Mouse (Mus musculus) regulatory T cell (primary cell): ENCODE measurements around the gene Nfic.

Experiments
- in situ Hi-C: fragments of 300-600 bp; cut with MboI, MseI; formaldehyde crosslinking; loops from one replicate; pipeline ENCODE4 v1.15.1; 2025; ENCODE audit warnings: high pct_unique_total_duplicates

Gene Nfic

DNA sequence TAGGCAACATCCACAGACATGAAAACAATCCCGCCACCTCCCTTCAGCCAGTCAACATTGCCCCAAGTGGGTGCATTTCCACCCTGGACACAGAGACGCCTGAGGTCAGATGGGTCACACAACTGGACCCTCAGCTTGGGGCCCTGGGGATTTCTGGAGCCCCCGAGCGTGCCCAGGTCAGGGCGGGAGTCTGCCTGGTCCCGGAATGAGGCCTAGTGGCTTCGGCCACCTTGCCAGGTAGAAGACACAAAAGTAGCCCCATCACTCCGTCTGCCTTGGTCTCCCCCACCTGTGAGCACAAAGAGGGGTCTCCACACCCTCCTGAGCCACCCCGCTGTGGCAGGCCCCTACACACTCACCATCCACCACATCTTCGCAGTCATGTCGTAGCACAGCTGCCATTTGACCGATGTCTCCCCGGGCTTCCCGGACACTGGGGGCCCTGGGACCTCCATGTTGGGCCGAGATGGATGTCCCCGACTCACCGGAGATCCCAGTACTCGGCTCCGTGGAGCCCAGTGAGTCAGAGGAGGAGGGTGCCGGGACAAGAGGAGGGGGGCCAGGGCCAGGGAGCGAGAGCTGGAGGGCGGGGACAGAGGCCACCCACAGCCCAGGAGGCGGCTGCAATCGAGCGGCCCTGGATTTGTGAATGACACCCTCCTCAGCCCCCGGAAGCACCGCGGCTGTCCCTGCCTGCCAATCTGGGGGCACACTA is at the start of gene Nfic:
Nfic (minus strand) TSS at position 455 of the 715 bp plus-strand sequence.
- in situ Hi-C loops, result no loop called here

DNA sequence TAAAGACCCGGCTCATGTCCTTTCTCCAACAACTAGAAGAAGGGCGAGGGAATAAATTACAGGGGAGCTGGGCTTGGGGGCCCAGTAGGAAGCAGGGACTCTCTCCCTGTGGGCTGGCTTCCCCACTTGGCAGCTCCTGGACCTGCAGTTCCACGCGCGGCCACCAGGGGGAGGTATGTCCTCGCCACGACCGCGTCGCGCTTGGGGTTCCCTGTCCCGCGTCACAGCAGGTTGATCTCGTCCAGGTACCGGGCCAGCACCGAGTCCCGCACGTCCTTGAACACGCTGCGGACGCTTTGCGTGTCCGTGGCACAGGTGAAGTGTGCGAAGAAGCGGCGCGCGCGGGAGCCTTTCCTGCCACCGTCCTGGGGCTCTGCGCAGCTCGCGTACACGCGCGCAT is 47.2 kb upstream of the Nfic start:
- in situ Hi-C loops, result no loop called here

- in situ Hi-C loops, result no loop called here
Observed at GRCm38 (mm10) chr10:81501863-81502262, 46.4 kb upstream of the Nfic start.

- in situ Hi-C loops, result no loop called here
Observed at GRCm38 (mm10) chr10:81500032-81500431, 44.6 kb upstream of the Nfic start, which contains the start of gene S1pr4. S1pr4 (minus strand) TSS chr10:81500132.

DNA sequence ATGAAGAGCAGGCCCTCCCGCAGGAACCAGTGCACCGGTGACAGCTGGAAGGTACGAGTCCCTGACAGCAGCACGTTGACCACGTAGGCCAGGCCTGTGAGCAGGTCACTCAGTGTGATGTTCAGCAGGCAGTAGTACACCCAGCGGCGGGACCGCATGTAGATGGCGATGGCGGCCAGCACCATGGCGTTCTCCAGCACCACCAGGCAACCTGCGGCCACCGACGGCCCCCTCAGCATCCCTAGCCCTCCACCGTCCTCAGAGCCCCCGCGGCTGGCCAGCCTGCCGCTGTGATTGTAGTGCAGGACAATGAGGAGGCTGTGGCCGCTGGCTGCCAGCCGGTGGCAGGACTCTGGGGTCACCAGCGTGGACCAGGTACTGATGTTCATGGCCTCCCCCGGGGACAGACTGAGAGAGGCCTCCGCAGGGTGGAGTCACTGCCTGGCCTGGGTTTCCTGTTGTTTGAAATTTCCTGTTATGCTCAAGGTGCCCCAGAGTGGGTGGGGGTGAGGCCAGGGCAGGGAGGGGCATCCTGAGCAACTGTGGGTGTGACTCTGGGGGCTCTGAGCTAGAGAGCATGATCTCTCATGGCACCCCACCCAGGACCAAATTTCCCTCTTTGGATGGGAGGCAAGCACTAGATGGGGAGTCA is 43.9 kb upstream of the Nfic start:
- in situ Hi-C loops, result loop anchor here (5.0 kb wide), 1 partner anchor 33 kb away; no protein-coding TSS in a partner anchor

DNA sequence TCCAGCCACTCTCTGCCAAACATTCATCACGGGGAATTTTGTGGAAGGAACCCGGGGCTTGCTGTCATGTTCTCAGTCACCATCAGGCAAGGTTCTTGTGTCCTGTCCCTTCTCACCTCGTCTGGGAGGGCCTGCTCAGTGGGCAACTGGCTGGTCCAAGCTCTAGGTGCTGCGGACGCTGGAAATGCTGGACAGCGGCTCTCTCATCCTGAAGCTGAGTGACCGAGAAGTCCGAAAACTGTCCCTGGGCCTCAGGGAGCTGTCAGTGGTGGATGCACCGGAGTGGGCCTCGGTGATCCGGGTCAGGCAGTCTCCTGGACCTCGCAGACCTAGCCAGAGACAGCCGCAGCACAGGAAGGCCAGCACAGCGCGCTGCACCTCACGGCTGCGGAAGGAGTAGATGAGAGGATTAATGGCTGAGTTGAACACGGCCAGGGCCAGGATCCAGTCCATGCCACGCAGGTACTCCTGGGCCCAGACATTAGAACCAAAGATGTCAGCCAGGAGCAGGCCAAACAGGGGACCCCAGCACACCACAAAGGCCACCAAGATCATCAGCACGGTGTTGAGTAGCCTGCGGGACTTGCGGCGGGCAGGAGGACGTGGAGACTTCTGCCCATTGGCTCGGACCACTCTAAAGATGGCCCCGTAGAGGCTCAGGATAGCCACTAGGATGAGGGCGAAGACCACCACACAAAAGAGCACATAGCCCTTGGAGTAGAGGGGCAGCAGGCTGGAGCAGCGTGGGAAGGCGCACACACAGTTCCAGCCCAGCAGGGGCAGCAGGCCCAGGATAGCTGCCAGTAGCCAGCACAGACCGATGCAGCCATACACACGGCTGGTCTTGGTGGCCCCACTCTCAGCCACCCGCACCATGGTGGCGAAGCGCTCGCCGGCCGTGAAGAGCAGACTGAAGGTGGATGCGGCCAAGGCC is 43.1 kb upstream of the Nfic start:
- in situ Hi-C loops, result loop anchor here (5.0 kb wide), 1 partner anchor 34 kb away; no protein-coding TSS in a partner anchor

GRCm38 (mm10) chr10:81497401-81498270 is 42.2 kb upstream of the Nfic start:
- in situ Hi-C loops, result loop anchor here (5.0 kb wide), 1 partner anchor 35 kb away; no protein-coding TSS in a partner anchor

- in situ Hi-C loops, result loop anchor here (5.0 kb wide), 1 partner anchor 35 kb away; no protein-coding TSS in a partner anchor
Observed at GRCm38 (mm10) chr10:81496969-81497368, 41.5 kb upstream of the Nfic start.

GRCm38 (mm10) chr10:81496264-81496901 is 40.9 kb upstream of the Nfic start, which contains the start of gene Ncln:
Ncln (minus strand) TSS chr10:81496392.
- in situ Hi-C loops, result loop anchor here (5.0 kb wide), 1 partner anchor 36 kb away; no protein-coding TSS in a partner anchor

DNA sequence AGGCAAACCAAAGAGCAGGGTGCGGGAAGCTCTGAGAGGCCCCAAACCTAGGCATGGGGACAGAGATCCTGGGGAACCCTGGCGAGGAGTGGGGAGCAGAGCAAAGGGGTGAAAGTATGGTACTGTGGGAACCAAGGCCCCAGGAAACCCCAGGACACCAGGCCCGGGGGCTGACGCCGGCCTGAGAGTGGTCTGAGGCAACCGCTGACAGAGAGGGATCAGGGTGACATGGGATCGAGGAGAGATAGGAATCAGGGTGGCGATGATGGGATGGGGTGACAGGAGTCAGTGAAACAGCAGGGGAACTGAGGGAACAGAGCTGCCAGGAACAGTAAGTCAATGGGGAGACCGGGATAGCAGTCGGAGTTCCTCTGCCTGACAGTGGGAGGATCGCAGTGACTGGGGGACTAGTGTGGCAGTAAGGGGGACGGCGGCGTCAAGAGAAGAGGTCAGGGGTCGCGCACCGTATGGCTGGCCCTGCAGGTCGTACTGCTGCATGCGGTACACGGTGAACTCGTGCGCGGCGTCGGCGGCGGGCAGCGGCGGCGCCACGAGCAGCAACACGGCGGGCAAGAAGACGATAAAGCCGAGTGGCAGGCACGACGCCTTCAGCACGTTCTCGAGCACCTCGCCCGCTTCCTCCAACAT is 40.3 kb upstream of the Nfic start:
- in situ Hi-C loops, result loop anchor here (5.0 kb wide), 1 partner anchor 37 kb away; no protein-coding TSS in a partner anchor

- in situ Hi-C loops, result loop anchor here (5.0 kb wide), 1 partner anchor 37 kb away; no protein-coding TSS in a partner anchor
Observed at GRCm38 (mm10) chr10:81495151-81495550, 39.7 kb upstream of the Nfic start.

DNA sequence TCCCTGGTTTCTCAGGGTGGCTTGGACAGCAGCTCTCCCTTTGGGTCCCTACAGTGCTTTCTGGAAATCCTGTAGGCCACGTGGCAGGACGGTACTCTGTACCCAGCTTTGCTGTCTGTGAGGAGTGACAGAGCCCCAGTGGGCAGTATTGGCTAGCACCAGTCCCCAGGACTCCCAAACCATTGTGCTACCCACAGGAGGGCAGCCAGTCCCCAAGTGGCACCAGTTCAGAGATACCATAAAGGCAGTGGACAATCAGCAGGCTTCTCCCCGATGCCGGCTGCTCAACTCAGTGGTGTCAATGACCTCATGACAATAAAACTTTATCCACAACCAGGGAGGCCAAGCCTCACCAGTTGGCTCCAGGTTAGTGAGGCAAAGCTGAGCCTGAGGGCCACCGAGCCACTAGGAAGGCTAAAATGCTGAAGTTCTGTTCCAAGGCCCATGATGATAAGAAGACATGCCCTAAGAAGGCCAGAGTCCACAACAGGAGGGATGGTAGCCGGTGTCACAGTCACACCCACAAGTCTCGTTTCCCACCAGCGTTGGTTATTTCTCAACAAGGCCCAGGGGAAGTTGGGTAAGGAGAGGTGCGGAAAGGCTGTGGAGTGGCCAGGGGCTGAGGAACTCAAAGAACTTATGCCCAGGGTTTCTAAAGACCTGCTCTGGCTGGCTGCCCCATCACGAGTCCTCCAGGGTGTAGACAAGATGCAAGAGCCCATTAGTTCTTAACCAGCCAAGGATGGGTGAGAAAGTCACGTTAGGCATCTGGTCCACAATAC is 39.0 kb upstream of the Nfic start:
- in situ Hi-C loops, result loop anchor here (5.0 kb wide), 1 partner anchor 38 kb away; no protein-coding TSS in a partner anchor

- in situ Hi-C loops, result no loop called here
Observed at GRCm38 (mm10) chr10:81493601-81494220, 38.3 kb upstream of the Nfic start.

- in situ Hi-C loops, result no loop called here
Observed at GRCm38 (mm10) chr10:81492606-81493240, 37.3 kb upstream of the Nfic start.

- in situ Hi-C loops, result no loop called here
Observed at GRCm38 (mm10) chr10:81491018-81491417, 35.6 kb upstream of the Nfic start.

DNA sequence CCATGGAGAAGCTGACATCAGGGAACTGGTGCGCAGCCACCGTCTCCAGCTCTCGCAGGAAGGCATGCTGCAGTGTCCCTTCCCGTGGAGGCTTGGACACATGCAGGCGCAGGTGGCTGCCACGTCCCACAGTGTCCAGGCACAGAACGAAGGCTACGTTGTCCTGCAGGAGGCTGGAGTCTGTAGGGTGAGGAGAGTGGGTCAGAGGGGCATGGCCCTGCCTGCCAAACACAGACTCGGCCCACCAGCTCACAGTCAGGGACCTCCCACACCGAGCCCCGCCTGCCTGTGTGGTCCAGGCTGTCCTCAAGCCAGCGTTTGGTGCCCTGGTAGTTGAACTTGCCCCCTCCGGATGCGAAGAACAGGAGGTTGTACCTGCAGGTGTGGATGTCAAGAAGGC is 34.5 kb upstream of the Nfic start:
- in situ Hi-C loops, result no loop called here

GRCm38 (mm10) chr10:81488081-81488480 is 32.6 kb upstream of the Nfic start:
- in situ Hi-C loops, result no loop called here

GRCm38 (mm10) chr10:81486496-81486895 is 31.1 kb upstream of the Nfic start:
- in situ Hi-C loops, result no loop called here
